Mouse (Mus musculus) heart, embryonic 14.5 days (tissue): ENCODE measurements at regions not wholly inside any gene's neighbourhood (a gene's known extent, or its start where the extent isn't known, plus 50 kb on each side); places are given as distances from the start of the nearest gene placed in this dataset.

ENCODE experiments used
- ATAC-seq: fragments of 200-750 bp; cut with Nextera tagmentation; 2 replicates; pipeline ENCODE4 v1.8.0; 2017; ENCODE audit warnings: low read depth, moderate TSS enrichment; ENCODE audit not compliant: insufficient number of reproducible peaks, insufficient read depth, low FRiP score
- H3K27ac ChIP-seq, 2 experiments: fragments of 200-500 bp in 1 of 2; fragments of 300-500 bp in 1 of 2; sonication (generic) in 1 of 2; replicated peaks in 1 of 2; 2 replicates each; pipeline ENCODE4 v1.5.1; 2012 to 2014; ENCODE audit warnings: low read depth in 2 of 2, low read length in 2 of 2, control low read depth in 1 of 2, mild to moderate bottlenecking in 1 of 2, mixed read lengths in 1 of 2; ENCODE audit not compliant: control insufficient read depth in 1 of 2, insufficient read depth in 1 of 2
- H3K27me3 ChIP-seq: fragments of 300-500 bp; sonication (generic); 2 replicates; pipeline ENCODE4 v1.6.1; 2014; ENCODE audit warnings: mild to moderate bottlenecking, low read length, control low read depth; ENCODE audit not compliant: control insufficient read depth, insufficient read depth
- H3K36me3 ChIP-seq: fragments of 300-500 bp; sonication (generic); 2 replicates; pipeline ENCODE4 v1.6.1; 2014; ENCODE audit warnings: mild to moderate bottlenecking, control low read depth, low read length, mixed read lengths; ENCODE audit not compliant: control insufficient read depth, insufficient read depth
- H3K4me1 ChIP-seq, 2 experiments: fragments of 200-500 bp in 1 of 2; fragments of 300-500 bp in 1 of 2; sonication (generic) in 1 of 2; 2 replicates each; pipeline ENCODE4 v1.6.1; 2012 to 2014; ENCODE audit warnings: low read length in 2 of 2, control low read depth in 1 of 2, mixed read lengths in 1 of 2; ENCODE audit not compliant: control insufficient read depth in 2 of 2, insufficient read depth in 2 of 2
- H3K4me2 ChIP-seq: fragments of 300-500 bp; sonication (generic); 2 replicates; pipeline ENCODE4 v1.6.1; 2014; ENCODE audit warnings: mild to moderate bottlenecking, low read length
- H3K4me3 ChIP-seq, 2 experiments: fragments of 200-500 bp in 1 of 2; fragments of 300-500 bp in 1 of 2; sonication (generic) in 1 of 2; 2 replicates each; pipeline ENCODE4 v1.5.1; 2012 to 2014; ENCODE audit warnings: low read length in 2 of 2, mild to moderate bottlenecking in 2 of 2, control low read depth in 1 of 2, low read depth in 1 of 2, moderate library complexity in 1 of 2; ENCODE audit not compliant: control insufficient read depth in 1 of 2, insufficient read depth in 1 of 2
- H3K9ac ChIP-seq: fragments of 300-500 bp; sonication (generic); 2 replicates; pipeline ENCODE4 v1.6.1; 2014; ENCODE audit warnings: mild to moderate bottlenecking, low read length
- H3K9me3 ChIP-seq: fragments of 300-500 bp; sonication (generic); 2 replicates; pipeline ENCODE4 v1.6.1; 2016; ENCODE audit warnings: low read length, control low read depth; ENCODE audit not compliant: control insufficient read depth
- WGBS: fragments of 180-500 bp; shearing (Covaris S2); extraction: QIAGEN DNeasy Blood & Tissue Kit; methylation state at CpG from one replicate; pipeline ENCODE4 v1.1.7; 2014; 5-methylcytosine and 5-hydroxymethylcytosine counted together

DNA sequence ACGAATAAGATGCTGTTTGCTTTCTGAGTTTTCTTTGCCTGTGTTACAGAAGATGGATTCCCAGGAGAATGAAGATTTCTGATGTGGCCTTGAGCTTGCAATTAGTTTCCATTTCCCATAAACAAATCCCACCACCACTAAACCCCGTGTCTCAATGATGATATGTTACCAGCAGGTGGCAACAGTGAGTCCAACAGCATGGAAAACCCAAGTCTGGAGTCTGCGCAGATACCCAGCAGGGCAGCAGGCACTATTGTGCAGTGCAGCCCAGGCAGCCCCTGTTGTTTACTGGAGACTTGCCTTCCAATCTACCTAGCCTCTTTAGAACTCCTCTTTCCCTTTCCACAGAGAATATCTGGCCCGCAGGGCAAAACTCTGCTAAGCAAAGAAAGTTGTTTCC is 62.7 kb downstream of the Bmp2 start:
- no peaks in the 10 kb centered on the region for H3K27me3 ChIP-seq
- no peaks in the 10 kb centered on the region for H3K9me3 ChIP-seq
- WGBS = 27% methylated on average over 4 of the region's 4 CpGs
- H3K9ac ChIP-seq = no peak overlapping the region
- no peaks in the 10 kb centered on the region for H3K36me3 ChIP-seq
- H3K4me2 ChIP-seq = no peak overlapping the region
- no peak for ATAC-seq
- no peaks in the 10 kb centered on the region for H3K4me1 ChIP-seq
- H3K27ac ChIP-seq = no peak overlapping the region
- H3K4me3 ChIP-seq = no peak overlapping the region

DNA sequence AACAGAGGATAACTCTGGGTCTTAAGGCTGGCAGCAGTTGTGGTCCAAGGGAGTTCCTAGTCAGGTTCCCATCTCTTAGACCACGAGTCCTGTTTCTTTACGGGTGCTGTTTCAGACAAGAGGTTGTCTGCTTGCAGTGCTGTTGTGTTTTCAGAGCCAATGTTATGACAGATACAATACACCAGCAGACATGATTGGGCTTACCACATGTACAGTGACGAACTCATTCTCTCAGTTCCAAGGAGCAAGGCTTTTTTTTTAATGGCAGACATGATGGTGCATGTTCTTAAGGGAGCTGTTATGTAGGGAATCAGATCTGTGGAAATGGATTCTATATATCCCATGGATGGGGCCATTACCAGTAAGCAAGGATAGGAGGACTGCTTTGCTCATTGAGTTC is 63.3 kb downstream of the Bmp2 start:
- ATAC-seq = no peak
- no peaks in the 10 kb centered on the region for H3K36me3 ChIP-seq
- no peak overlapping the region for H3K27ac ChIP-seq
- no peaks in the 10 kb centered on the region for H3K4me1 ChIP-seq
- H3K27me3 ChIP-seq = no peaks in the 10 kb centered on the region
- no peak overlapping the region for H3K4me2 ChIP-seq
- H3K9me3 ChIP-seq = no peaks in the 10 kb centered on the region
- H3K4me3 ChIP-seq = no peak overlapping the region
- 81% methylated on average over 3 of the region's 3 CpGs for WGBS
- no peak overlapping the region for H3K9ac ChIP-seq

DNA sequence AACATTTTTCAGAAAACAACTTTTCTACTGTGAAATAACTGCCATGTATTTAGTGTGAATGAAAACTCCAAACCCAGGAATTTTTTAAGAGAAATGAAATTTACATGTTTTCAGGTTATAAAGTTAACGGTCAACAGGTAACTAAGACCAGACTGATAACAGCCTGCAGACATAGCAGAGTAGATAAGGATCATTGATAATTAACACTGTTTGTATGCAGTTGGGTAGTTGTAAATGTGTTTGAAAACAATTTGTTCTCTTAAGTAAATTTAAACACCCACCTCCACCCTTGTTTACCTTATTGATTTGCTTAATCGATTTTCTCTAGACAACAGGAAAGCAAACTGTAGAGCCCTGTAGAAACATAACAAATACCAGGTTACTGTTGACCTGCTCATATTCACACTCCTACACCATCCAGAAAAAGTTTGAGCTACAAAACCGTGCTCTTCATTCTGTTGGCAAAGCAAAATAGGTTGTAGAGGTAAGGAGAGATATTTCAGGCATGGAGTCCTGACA is 65.4 kb downstream of the Bmp2 start:
- Histone ChIP-seq H3K4me2 (no peak overlapping the region), H3K9ac (no peak overlapping the region), H3K4me1 (no peaks in the 10 kb centered on the region), H3K4me3 (no peak overlapping the region), H3K36me3 (no peaks in the 10 kb centered on the region), H3K9me3 (no peaks in the 10 kb centered on the region), H3K27me3 (no peaks in the 10 kb centered on the region), H3K27ac (no peak overlapping the region)
- WGBS = 57% methylated on average over 3 of the region's 3 CpGs
- no peak for ATAC-seq

DNA sequence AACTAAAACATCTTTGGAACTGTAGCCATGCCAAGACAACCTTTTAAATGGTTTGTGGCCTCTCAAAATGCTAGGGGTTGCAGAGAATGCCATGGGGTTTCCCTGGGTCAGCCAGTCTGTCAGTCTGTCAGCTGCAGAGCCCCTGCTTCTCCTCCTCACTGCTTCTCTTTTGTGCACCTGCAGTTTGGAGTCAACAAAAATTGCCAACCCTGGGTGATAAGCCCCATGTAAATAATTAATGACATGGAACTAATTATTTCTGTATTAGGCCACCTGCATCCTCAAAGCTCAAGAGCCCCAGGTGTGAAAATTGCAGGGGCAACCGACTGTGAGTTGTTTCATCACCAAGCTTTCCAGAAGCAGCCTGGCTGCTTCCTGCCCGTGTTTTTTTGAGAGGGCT is 70.6 kb downstream of the Bmp2 start:
- WGBS = 22% methylated on average over 2 of the region's 2 CpGs
- Histone ChIP-seq H3K27ac (no peak overlapping the region), H3K4me3 (no peak overlapping the region), H3K36me3 (no peaks in the 10 kb centered on the region), H3K9me3 (no peaks in the 10 kb centered on the region), H3K27me3 (no peaks in the 10 kb centered on the region), H3K4me2 (no peak overlapping the region), H3K4me1 (no peaks in the 10 kb centered on the region), H3K9ac (no peak overlapping the region)
- no peak for ATAC-seq

DNA sequence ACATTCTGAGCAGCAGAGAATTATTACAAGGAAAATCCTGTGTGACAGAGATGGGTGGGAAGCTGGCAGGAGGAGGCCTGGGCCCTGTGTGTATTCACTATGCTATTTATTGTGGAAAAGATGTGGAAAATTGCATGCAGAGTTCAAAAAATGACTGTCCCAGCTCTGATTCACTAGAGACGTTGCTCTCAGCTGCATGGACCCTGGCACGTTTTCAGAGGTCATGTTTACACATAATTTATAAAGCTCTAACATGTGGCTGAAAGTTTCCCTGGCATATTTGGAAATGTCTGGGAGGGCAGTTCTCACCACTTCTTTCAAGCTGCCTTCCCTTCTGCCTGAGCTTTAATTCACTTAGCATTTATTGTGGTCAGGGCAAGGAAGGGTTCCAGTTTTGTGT is 73.6 kb downstream of the Bmp2 start:
- Histone ChIP-seq H3K27ac (no peak overlapping the region), H3K27me3 (no peaks in the 10 kb centered on the region), H3K9ac (no peak overlapping the region), H3K4me1 (no peaks in the 10 kb centered on the region), H3K4me3 (no peak overlapping the region), H3K9me3 (no peaks in the 10 kb centered on the region), H3K36me3 (no peaks in the 10 kb centered on the region), H3K4me2 (no peak overlapping the region)
- WGBS = 65% methylated on average over 2 of the region's 2 CpGs
- ATAC-seq = no peak

DNA sequence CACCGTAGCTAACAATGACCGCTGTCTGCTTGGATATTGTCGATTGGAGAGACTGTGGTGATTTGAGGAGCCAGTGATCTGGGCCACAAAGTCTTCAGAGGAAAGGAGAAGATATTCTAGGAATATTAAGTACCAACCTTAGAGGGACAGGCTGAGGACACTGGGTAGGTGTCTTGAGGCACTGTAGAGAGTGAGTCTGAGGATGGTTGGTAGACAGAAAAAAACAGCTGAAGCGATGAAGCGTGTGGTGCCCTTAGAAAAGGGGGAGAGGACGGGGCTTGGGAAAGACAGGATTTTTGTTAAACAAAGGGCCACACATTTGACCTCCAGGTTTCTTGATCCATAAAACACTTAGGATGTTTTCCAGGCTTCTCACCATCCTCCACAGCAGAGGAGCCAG is 76.9 kb downstream of the Bmp2 start:
- Histone ChIP-seq H3K4me3 (no peak overlapping the region), H3K36me3 (no peaks in the 10 kb centered on the region), H3K9me3 (no peaks in the 10 kb centered on the region), H3K27me3 (no peaks in the 10 kb centered on the region), H3K4me1 (no peaks in the 10 kb centered on the region), H3K4me2 (no peak overlapping the region), H3K9ac (no peak overlapping the region), H3K27ac (no peak overlapping the region)
- no peak for ATAC-seq
- WGBS = 89% methylated on average over 6 of the region's 6 CpGs

DNA sequence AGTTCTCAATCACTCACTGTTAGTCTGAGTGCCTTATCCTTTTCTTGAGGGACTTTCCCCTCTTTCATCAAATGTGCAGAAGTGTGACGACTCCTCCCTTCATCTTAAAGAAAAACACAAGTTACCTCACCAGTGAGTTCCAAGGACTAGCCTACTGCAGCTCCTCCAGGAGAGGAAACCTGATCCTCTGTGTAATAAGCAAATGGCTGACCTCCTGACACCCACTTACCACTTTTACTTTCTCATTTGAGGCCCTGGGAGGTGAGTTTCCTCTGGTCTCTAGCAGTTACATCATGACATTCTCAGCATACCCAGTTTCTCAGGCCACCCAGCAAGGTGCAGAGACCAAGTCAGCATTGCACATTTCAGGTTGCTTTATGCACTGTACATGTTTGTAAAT is 83.5 kb downstream of the Bmp2 start:
- H3K27me3 ChIP-seq = no peaks in the 10 kb centered on the region
- H3K36me3 ChIP-seq = no peaks in the 10 kb centered on the region
- no peak overlapping the region for H3K4me2 ChIP-seq
- 10% methylated on average over 1 of the region's 1 CpGs for WGBS
- no peak for ATAC-seq
- no peak overlapping the region for H3K4me3 ChIP-seq
- no peaks in the 10 kb centered on the region for H3K9me3 ChIP-seq
- H3K27ac ChIP-seq = no peak overlapping the region
- H3K9ac ChIP-seq = no peak overlapping the region
- H3K4me1 ChIP-seq = no peaks in the 10 kb centered on the region

DNA sequence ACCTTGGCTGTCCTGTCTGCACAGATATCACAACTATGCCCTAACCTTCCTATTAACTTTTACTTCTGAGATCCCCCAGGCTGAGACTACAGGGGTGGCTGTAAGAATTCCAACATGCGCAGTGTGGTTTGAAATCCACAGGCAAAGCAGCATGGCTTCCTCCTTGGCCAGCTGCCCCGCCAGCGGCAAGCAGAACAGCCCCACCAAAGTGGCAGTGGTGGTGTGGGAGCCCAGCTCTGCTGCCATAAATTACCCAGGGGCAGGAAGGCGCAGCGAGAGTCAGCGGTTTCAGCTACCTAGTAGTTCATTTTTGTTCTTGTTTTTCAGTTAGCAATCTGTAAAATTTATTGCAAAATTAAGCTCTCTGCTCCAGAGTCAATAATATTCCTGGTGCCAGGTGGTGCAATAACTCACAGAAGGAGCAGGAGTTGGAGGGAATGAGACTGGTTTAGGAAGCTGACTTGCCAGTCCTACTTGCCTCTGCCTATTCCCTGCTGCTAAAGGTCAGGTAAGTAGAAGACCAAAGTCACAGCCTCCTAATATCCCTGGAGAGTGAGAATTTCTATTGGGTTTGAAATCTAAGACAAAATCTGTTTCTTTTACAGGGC is 98.0 kb downstream of the Bmp2 start:
- no peak for ATAC-seq
- no peaks in the 10 kb centered on the region for H3K27me3 ChIP-seq
- H3K9ac ChIP-seq = no peak overlapping the region
- H3K4me2 ChIP-seq = no peak overlapping the region
- no peaks in the 10 kb centered on the region for H3K9me3 ChIP-seq
- no peaks in the 10 kb centered on the region for H3K36me3 ChIP-seq
- H3K4me3 ChIP-seq = no peak overlapping the region
- 80% methylated on average over 6 of the region's 6 CpGs for WGBS
- H3K4me1 ChIP-seq = no peaks in the 10 kb centered on the region
- H3K27ac ChIP-seq = no peak overlapping the region
